Mouse (Mus musculus): ENCODE measurements around the gene H13.

The H13 gene

GRCm38 (mm10) chr2:152700725-152701124 lies 31.5 kb downstream of the H13 start:
- DNase-seq (ENCODE audit: low spot score) = no peak

GRCm38 (mm10) chr2:152703596-152704255 lies 34.5 kb downstream of the H13 start:
- no peak for DNase-seq (ENCODE audit: low spot score)

GRCm38 (mm10) chr2:152704256-152704605 lies 35.0 kb downstream of the H13 start:
- DNase-seq (ENCODE audit: low spot score) = no peak

- DNase-seq (ENCODE audit: low spot score) = no peak
These were observed 35.6 kb downstream of the H13 start for GRCm38 (mm10) chr2:152704811-152705370.

GRCm38 (mm10) chr2:152705993-152706571 lies 36.8 kb downstream of the H13 start:
- DNase-seq (ENCODE audit: low spot score) = no peak

- no peak for DNase-seq (ENCODE audit: low spot score)
These were observed 37.9 kb downstream of the H13 start for GRCm38 (mm10) chr2:152707186-152707585.

- peak; percentile 84 for DNase-seq (ENCODE audit: low spot score)
These were observed 38.4 kb downstream of the H13 start for GRCm38 (mm10) chr2:152707627-152708026.

- DNase-seq (ENCODE audit: low spot score) = no peak
These were observed 39.8 kb downstream of the H13 start for GRCm38 (mm10) chr2:152709066-152709465.

- DNase-seq (ENCODE audit: low spot score) = no peak
These were observed 47.0 kb downstream of the H13 start for GRCm38 (mm10) chr2:152716241-152716772.

- DNase-seq (ENCODE audit: low spot score) = no peak
These were observed 48.4 kb downstream of the H13 start for GRCm38 (mm10) chr2:152717652-152718051.

GRCm38 (mm10) chr2:152718076-152718475 lies 48.8 kb downstream of the H13 start:
- DNase-seq (ENCODE audit: low spot score) = no peak

GRCm38 (mm10) chr2:152723651-152724331 lies 54.5 kb downstream of the H13 start:
- DNase-seq (ENCODE audit: low spot score) = no peak

GRCm38 (mm10) chr2:152724332-152724723 lies 55.1 kb downstream of the H13 start:
- no peak for DNase-seq (ENCODE audit: low spot score)

- DNase-seq (ENCODE audit: low spot score) = no peak
These were observed 56.0 kb downstream of the H13 start for GRCm38 (mm10) chr2:152725178-152725750.

- DNase-seq (ENCODE audit: low spot score) = no peak
These were observed 57.0 kb downstream of the H13 start for GRCm38 (mm10) chr2:152726213-152726612.

- no peak for DNase-seq (ENCODE audit: low spot score)
These were observed 57.6 kb downstream of the H13 start for GRCm38 (mm10) chr2:152726751-152727335.

- DNase-seq (ENCODE audit: low spot score) = no peak
These were observed 58.7 kb downstream of the H13 start for GRCm38 (mm10) chr2:152727795-152728510.

- DNase-seq (ENCODE audit: low spot score) = no peak
These were observed 59.3 kb downstream of the H13 start for GRCm38 (mm10) chr2:152728594-152728993.

- DNase-seq (ENCODE audit: low spot score) = no peak
These were observed 59.9 kb downstream of the H13 start for GRCm38 (mm10) chr2:152729013-152729635.

- no peak for DNase-seq (ENCODE audit: low spot score)
These were observed 60.4 kb downstream of the H13 start for GRCm38 (mm10) chr2:152729636-152730020.

- no peak for DNase-seq (ENCODE audit: low spot score)
These were observed 63.9 kb downstream of the H13 start for GRCm38 (mm10) chr2:152733201-152733600.

All from urinary bladder, postnatal 10 days (tissue).